Mouse (Mus musculus) embryonic facial prominence, embryonic 12.5 days (tissue): ENCODE results near the gene Impg2. TPM values are rescaled to one million over a fixed set of nuclear protein-coding genes. Genes with fewer than 3 reads are reported as not detected.

Experiments
- ATAC-seq: fragments of 200-750 bp; cut with Nextera tagmentation; 2 replicates; pipeline ENCODE4 v1.8.0; 2017; ENCODE audit not compliant: insufficient number of reproducible peaks, insufficient read depth, low FRiP score, low TSS enrichment
- H3K27ac ChIP-seq: fragments of 300-500 bp; sonication (generic); 2 replicates; pipeline ENCODE4 v1.5.1; 2016; ENCODE audit warnings: mild to moderate bottlenecking
- H3K27me3 ChIP-seq: fragments of 300-500 bp; sonication (generic); 2 replicates; pipeline ENCODE4 v1.6.1; 2016; ENCODE audit warnings: mild to moderate bottlenecking, moderate library complexity
- H3K36me3 ChIP-seq: fragments of 300-500 bp; sonication (generic); 2 replicates; pipeline ENCODE4 v1.6.1; 2016; ENCODE audit warnings: mild to moderate bottlenecking
- H3K4me1 ChIP-seq: fragments of 300-500 bp; sonication (generic); 2 replicates; pipeline ENCODE4 v1.6.1; 2016
- H3K4me2 ChIP-seq: fragments of 300-500 bp; sonication (generic); replicated peaks from 2 replicates; pipeline ENCODE4 v1.6.1; 2016; ENCODE audit warnings: mild to moderate bottlenecking, moderate library complexity
- H3K4me3 ChIP-seq: fragments of 300-500 bp; sonication (generic); 2 replicates; pipeline ENCODE4 v1.5.1; 2016; ENCODE audit warnings: mild to moderate bottlenecking
- H3K9ac ChIP-seq: fragments of 300-500 bp; sonication (generic); 2 replicates; pipeline ENCODE4 v1.6.1; 2016; ENCODE audit warnings: mild to moderate bottlenecking, moderate library complexity
- H3K9me3 ChIP-seq: fragments of 300-500 bp; sonication (generic); 2 replicates; pipeline ENCODE4 v1.6.1; 2016; ENCODE audit warnings: mild to moderate bottlenecking, moderate library complexity
- WGBS: fragments of 180-500 bp; shearing (Covaris S2); methylation state at CpG from one replicate; pipeline ENCODE4 v1.1.7; 2016; 5-methylcytosine and 5-hydroxymethylcytosine counted together
- polyA plus RNA-seq: library from polyadenylated mRNA; unstranded; fragments of >200 nt; fragmentation: Nextera tagmentation; extraction: Ambion mirVana; gene quantifications from 2 replicates; pipeline ENCODE4 v1.2.1, GENCODE M21; 2016

Gene Impg2
- polyA plus RNA-seq, 1 experiment from 2014 or later, result 0.19 TPM

DNA sequence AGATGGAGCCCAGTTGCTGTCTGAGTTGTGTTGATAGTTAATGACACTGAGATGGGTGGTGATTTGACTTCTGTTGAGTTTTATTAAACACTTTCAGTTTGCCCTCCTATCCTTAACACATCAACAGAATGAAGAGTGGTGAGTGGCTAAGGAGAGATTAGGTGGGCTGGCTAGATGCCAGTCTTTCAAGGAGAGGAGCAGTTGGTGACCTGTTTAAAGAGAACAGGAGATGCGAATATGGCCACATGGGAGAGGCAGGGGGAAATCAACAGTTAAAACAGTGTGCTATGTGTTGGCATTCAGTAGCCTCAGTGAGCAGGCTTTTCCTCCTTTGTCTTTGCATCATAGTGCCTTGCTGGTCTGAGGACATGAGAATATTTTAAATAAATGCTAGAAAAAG lies 69.8 kb downstream of the Impg2 start:
- Histone ChIP-seq H3K27me3 (no peaks in the 10 kb centered on the region), H3K4me3 (no peak overlapping the region), H3K4me1 (no peaks in the 10 kb centered on the region), H3K27ac (no peak overlapping the region), H3K4me2 (no peak overlapping the region), H3K9me3 (no peaks in the 10 kb centered on the region), H3K9ac (no peak overlapping the region), H3K36me3 (no peaks in the 10 kb centered on the region)
- WGBS, result 78% methylated on average over 1 of the region's 1 CpGs
- ATAC-seq, result no peak

DNA sequence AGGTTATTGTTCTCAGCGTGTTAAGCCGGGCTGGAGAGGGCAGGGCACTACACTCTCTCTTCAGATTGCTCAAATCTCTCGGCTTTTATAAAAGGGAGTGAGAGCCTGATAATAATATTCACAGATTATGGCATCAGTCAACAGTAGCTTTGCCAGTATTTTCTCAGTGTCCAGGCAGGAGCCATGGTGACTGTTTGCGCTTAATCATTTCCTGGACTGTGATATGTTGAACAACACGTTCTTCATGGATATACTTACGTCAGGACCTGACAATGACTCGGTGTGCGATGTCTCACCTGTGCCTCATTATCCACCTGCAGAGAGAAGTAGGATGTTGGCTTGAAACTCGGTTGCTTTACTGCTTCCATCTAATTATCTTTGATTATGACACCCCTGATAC lies 74.9 kb downstream of the Impg2 start:
- Histone ChIP-seq H3K9ac (no peak overlapping the region), H3K9me3 (no peaks in the 10 kb centered on the region), H3K27me3 (no peaks in the 10 kb centered on the region), H3K36me3 (no peaks in the 10 kb centered on the region), H3K4me3 (no peak overlapping the region), H3K4me1 (no peaks in the 10 kb centered on the region), H3K4me2 (no peak overlapping the region), H3K27ac (no peak overlapping the region)
- ATAC-seq, result no peak
- WGBS, result 73% methylated on average over 9 of the region's 9 CpGs

DNA sequence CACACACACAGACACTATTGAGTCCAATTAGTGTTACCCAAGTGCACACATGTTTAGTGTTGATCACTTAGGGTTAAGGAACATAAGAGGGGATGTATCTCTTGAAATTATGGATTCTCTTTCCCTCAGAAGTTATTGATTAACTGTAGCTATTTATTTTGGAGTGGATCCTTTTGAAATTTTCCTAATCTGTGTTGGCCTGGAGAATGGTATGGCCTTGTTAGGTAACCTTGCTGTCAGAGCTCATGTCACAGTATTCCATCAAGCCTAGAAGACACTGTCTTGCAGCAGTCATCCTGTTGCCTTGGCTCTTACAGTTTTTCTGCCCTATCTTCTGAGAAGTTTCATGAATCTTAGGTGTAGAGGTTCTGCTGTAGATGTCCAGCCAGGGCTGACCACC lies 75.6 kb downstream of the Impg2 start:
- Histone ChIP-seq H3K4me1 (no peaks in the 10 kb centered on the region), H3K9me3 (no peaks in the 10 kb centered on the region), H3K36me3 (no peaks in the 10 kb centered on the region), H3K27ac (no peak overlapping the region), H3K9ac (no peak overlapping the region), H3K4me2 (no peak overlapping the region), H3K4me3 (no peak overlapping the region), H3K27me3 (no peaks in the 10 kb centered on the region)
- ATAC-seq, result no peak

DNA sequence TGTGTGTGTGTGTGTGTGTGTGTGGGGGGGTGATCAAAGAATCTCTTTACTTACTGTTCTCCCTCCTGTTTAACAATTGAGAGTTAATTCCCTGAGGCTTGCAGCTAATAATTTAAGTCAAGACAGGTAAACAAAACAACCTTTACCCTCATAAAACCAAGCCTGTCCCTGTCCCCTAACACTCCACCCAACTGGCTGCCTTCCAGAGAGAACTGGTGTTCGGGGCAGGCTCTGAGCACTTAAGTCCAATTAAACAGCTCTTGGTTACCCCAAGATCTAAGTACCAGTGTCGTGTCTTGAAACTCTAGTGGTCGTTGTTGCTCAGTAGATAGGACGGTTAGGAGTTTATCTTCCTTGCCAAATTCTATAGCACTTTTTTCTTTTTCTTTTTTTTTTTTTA lies 77.2 kb downstream of the Impg2 start:
- Histone ChIP-seq H3K36me3 (no peaks in the 10 kb centered on the region), H3K9ac (no peak overlapping the region), H3K27ac (no peak overlapping the region), H3K27me3 (no peaks in the 10 kb centered on the region), H3K4me2 (no peak overlapping the region), H3K4me1 (no peaks in the 10 kb centered on the region), H3K4me3 (no peak overlapping the region), H3K9me3 (no peaks in the 10 kb centered on the region)
- WGBS, result 82% methylated on average over 4 of the region's 4 CpGs
- ATAC-seq, result no peak

DNA sequence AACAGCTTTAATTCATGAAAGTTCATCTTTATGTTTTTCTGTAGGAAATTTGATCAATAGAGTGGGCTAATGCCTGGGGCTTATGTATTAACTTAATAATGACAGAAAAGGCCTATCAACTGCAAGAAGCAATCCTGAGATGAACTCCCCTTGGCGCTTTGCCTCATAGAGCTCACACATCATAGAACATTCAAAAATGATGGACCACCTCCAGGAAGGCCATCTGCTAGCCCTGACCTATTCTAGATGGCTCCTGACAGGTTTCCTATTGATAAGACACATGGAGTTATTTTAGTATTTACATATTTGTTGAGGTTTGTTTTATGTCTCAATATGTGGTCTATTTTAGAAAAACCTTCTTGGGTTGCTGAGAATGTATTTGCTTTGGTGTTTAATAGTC lies 79.2 kb downstream of the Impg2 start:
- Histone ChIP-seq H3K27ac (no peak overlapping the region), H3K4me2 (no peak overlapping the region), H3K9me3 (no peaks in the 10 kb centered on the region), H3K4me1 (no peaks in the 10 kb centered on the region), H3K4me3 (no peak overlapping the region), H3K27me3 (no peaks in the 10 kb centered on the region), H3K9ac (no peak overlapping the region), H3K36me3 (no peaks in the 10 kb centered on the region)
- WGBS, result 97% methylated on average over 1 of the region's 1 CpGs
- ATAC-seq, result no peak

DNA sequence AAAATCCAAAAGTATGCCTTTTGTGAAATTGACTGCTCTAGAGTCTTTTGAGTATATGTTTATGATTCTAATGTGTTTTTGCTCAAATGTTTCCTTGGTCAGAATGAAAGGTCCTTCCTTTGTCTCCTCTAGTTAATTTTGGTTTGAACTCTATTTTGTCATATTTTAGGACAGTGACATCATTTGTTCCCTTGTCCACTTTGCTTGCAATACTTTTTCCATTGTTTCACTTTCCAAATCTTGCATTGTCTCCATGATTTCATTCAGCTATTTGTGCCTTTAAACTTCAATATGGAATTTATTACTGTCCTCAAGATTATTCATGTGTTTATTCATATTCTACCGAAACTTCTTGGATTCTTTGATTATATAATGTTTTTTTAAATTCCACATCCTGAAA lies 79.8 kb downstream of the Impg2 start:
- no peak overlapping the region for H3K4me3 ChIP-seq
- no peaks in the 10 kb centered on the region for H3K4me1 ChIP-seq
- no peak for ATAC-seq
- no peak overlapping the region for H3K4me2 ChIP-seq
- WGBS, result 75% methylated on average over 1 of the region's 1 CpGs
- no peaks in the 10 kb centered on the region for H3K36me3 ChIP-seq
- no peaks in the 10 kb centered on the region for H3K9me3 ChIP-seq
- no peaks in the 10 kb centered on the region for H3K27me3 ChIP-seq
- H3K9ac ChIP-seq, result no peak overlapping the region
- no peak overlapping the region for H3K27ac ChIP-seq

DNA sequence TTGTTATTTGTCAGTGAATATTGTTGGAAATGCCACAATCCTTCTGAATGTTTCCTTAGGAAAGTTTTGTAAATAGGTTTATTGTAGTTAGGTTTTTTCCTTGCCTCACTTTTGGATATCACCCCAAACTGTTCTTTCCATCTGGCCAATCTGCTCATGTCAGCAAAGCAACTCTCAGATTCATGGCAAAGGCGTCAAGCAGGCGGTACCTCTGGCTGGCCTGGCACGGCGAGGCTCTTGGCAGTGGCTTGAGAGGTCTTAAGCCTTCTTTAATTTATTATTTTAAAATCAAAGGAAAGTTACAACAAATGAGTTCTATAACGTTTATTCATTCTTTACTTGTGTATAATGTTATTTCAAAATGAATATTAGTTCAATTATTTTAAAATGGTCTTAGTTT lies 82.0 kb downstream of the Impg2 start:
- 80% methylated on average over 5 of the region's 5 CpGs for WGBS
- Histone ChIP-seq H3K9me3 (no peaks in the 10 kb centered on the region), H3K27ac (no peak overlapping the region), H3K4me1 (no peaks in the 10 kb centered on the region), H3K27me3 (no peaks in the 10 kb centered on the region), H3K4me3 (no peak overlapping the region), H3K36me3 (no peaks in the 10 kb centered on the region), H3K4me2 (no peak overlapping the region), H3K9ac (no peak overlapping the region)
- no peak for ATAC-seq

DNA sequence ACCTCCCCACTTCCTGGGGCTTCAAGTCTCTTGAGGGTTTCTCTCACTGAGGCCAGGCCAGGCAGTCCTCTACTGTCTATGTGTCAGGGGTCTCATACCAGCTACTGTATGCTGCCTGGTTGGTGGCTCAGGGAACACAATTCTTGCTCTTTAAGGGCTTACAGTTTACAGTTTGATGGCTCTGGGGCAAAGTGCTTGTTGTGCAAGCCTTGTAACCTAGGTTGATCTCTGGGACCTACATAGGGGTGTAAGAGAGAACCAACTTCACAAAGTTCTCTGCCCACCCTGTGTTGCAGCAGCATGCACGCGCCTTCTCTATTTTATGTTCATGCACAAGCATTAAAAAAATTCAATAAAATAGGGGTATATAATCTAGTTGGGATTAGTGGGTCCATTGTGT lies 82.9 kb downstream of the Impg2 start:
- H3K9me3 ChIP-seq, result no peaks in the 10 kb centered on the region
- 96% methylated on average over 2 of the region's 2 CpGs for WGBS
- H3K9ac ChIP-seq, result no peak overlapping the region
- ATAC-seq, result no peak
- H3K4me3 ChIP-seq, result no peak overlapping the region
- no peaks in the 10 kb centered on the region for H3K36me3 ChIP-seq
- no peaks in the 10 kb centered on the region for H3K4me1 ChIP-seq
- H3K27me3 ChIP-seq, result no peaks in the 10 kb centered on the region
- H3K4me2 ChIP-seq, result no peak overlapping the region
- no peak overlapping the region for H3K27ac ChIP-seq

DNA sequence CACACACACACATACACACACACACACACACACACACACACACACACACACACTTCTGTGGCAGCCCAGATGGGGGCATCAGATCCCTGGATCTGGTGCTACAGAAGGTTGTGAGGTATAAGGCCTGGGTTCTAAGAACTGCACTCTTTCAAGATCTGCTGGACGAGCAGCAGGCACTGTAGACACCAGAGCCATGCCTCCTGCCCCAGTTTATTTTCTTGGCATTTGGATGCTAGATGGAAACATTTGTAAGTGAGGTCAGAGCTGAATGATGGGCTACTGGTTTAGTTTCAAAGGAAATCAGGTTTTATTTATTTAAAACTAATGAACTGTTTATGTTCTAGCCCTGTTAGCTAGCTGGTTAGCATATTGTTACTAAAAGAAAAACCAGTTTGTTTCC lies 90.8 kb downstream of the Impg2 start:
- no peaks in the 10 kb centered on the region for H3K4me1 ChIP-seq
- no peaks in the 10 kb centered on the region for H3K9me3 ChIP-seq
- ATAC-seq, result no peak
- H3K27ac ChIP-seq, result no peak overlapping the region
- no peaks in the 10 kb centered on the region for H3K36me3 ChIP-seq
- 59% methylated on average over 1 of the region's 1 CpGs for WGBS
- no peak overlapping the region for H3K9ac ChIP-seq
- H3K4me2 ChIP-seq, result no peak overlapping the region
- H3K4me3 ChIP-seq, result no peak overlapping the region
- no peaks in the 10 kb centered on the region for H3K27me3 ChIP-seq

DNA sequence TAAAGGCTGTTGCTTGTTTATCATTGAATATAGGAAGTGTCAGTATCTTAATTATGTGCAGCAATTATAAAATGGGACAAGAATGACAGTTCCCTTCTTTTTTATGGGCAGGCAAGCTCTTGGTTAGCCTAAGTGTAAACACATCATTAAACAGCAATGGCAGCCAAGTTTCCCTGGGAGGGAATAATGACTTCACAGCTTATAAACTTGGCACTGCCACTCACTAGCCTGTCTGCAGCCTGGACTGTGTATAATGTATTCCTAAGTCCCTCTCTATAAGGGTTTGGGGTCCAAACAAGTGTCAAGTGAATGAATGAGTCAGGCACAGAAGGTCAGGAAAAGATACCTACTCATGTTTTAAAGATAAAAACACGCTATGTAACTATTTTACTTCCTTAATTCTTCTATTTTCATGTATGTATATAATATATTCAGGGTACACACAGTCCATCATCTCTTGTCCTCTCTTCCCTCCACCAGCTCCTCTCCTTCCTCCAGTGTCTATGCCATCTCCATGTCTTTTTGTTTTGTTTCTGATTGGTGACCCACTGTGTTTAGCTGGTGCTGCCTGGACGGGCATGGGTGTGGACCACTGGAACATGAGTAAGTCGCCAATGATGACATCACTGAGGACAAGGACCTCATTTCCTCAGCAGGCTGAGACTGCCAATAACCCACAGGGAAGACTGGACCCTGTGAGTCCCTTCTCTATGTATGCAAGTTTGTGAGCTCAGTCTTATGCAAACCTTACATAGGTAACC lies 92.0 kb downstream of the Impg2 start:
- WGBS, result 80% methylated on average over 3 of the region's 3 CpGs
- H3K4me2 ChIP-seq, result no peak overlapping the region
- H3K4me3 ChIP-seq, result no peak overlapping the region
- no peak overlapping the region for H3K9ac ChIP-seq
- H3K36me3 ChIP-seq, result no peaks in the 10 kb centered on the region
- no peaks in the 10 kb centered on the region for H3K4me1 ChIP-seq
- no peak for ATAC-seq
- no peaks in the 10 kb centered on the region for H3K27me3 ChIP-seq
- no peak overlapping the region for H3K27ac ChIP-seq
- H3K9me3 ChIP-seq, result no peaks in the 10 kb centered on the region

DNA sequence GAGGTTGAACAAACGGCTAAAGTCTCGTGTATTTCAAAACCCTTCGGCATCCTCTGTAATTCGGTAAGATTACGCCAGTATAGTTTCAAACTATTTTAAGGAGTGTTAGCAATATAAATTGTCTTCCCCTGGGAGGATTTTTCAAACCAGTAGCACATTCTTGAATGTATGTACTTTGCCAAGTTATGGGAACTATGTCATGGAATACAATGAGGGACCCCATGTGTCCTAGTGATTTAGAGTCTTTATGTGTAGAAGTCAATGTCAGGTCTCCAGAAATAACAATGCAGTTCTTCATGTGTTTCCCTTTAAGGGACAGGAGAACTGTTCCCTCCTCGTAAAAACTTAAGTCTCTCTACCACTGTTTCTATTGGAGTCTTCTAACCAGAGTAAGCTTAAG lies 94.1 kb downstream of the Impg2 start:
- no peak for ATAC-seq
- Histone ChIP-seq H3K9ac (no peak overlapping the region), H3K27me3 (no peaks in the 10 kb centered on the region), H3K36me3 (no peaks in the 10 kb centered on the region), H3K4me3 (no peak overlapping the region), H3K4me2 (no peak overlapping the region), H3K9me3 (no peaks in the 10 kb centered on the region), H3K4me1 (no peaks in the 10 kb centered on the region), H3K27ac (no peak overlapping the region)
- WGBS, result 74% methylated on average over 6 of the region's 6 CpGs

DNA sequence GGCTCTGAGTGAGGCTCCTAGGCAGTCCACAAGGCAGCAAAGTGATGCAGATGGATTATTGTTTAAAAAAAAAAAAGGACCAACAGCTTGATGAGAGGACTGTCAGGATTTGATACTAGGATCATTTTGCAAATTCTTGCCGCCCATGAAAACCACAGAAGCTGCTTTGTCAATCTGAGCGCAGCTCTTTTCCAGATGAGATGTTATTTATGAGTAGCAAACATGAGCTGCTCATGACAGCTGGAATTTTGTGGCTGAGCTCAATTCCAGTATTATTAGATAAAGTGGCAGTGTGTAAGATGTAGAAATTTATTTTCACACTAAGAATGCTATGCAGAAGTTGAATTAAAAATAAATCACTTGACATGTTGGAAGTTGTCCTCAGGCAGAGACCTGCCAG lies 94.7 kb downstream of the Impg2 start:
- ATAC-seq, result no peak
- H3K4me1 ChIP-seq, result no peaks in the 10 kb centered on the region
- no peaks in the 10 kb centered on the region for H3K36me3 ChIP-seq
- no peak overlapping the region for H3K9ac ChIP-seq
- no peak overlapping the region for H3K27ac ChIP-seq
- no peaks in the 10 kb centered on the region for H3K27me3 ChIP-seq
- 61% methylated on average over 2 of the region's 2 CpGs for WGBS
- H3K4me3 ChIP-seq, result no peak overlapping the region
- no peaks in the 10 kb centered on the region for H3K9me3 ChIP-seq
- H3K4me2 ChIP-seq, result no peak overlapping the region

DNA sequence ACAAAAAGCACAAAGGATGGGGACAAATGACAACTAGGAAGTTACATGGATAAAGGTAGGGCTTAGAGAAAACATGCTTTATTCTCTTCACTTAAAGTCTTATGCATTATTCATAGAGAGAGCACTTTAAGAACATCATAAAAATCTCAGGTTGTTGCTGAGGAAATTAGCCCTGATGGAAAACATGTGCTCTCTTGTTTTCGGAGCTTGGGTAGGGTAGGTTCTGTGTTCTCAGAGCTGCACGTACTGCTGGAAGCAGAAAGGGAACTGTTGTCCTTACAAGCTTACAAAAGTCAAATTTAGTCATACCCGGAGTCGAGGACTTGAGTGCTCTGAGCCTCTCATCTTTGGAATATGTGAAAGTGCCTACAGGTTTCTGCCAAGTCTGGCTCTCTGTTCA lies 98.9 kb downstream of the Impg2 start:
- WGBS, result 28% methylated on average over 4 of the region's 4 CpGs
- Histone ChIP-seq H3K9me3 (no peaks in the 10 kb centered on the region), H3K27me3 (no peaks in the 10 kb centered on the region), H3K36me3 (no peaks in the 10 kb centered on the region), H3K4me1 (no peaks in the 10 kb centered on the region), H3K4me2 (no peak overlapping the region), H3K27ac (no peak overlapping the region), H3K9ac (no peak overlapping the region), H3K4me3 (no peak overlapping the region)
- ATAC-seq, result no peak
